Mouse (Mus musculus): Measurements from ENCODE around the gene Slc39a10. TPM values are rescaled to one million over a fixed set of nuclear protein-coding genes. Genes with fewer than 3 reads are reported as not detected.

Slc39a10 gene
- polyA plus RNA-seq (2015; fragmentation: Nextera tagmentation; extraction: Ambion mirVana), result 44.3 and 50.5 TPM in 2 replicates

DNA sequence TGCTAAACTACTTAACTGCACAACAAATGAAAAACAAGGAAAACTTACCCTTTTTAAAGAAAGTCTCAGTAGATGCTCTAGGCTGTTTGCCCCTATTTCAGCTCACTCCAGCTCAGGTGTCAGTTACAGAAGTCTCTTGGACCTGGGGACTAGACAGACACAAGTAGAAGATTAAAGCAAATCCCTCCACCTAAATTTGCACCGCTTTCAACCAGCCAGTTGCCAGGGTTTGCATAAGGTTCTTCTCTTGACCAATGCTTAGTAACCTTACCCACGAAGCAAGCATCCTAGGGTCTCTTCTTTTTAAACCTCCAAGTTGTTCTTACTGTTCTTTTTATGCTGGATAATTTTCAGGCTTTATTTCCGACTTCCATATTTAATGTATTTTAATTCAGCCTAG lies at the start of gene Slc39a10:
TSS of gene Slc39a10 (minus strand) at position 101 of the 400 bp plus-strand sequence.
- Histone ChIP-seq H3K27me3 (no peaks in the 10 kb centered on the region), H3K36me3 (no peaks in the 10 kb centered on the region), H3K9me3 (no peaks in the 10 kb centered on the region), H3K27ac (no peak within 1 kb of the TSS), H3K4me1 (peaks cover 18% of the 10 kb centered on the region), H3K4me2 (replicated peaks) (no peak within 1 kb of the TSS), H3K9ac (no peak within 1 kb of the TSS), H3K4me3 (no peak within 1 kb of the TSS)
- 54% methylated on average over 3 of the region's 3 CpGs for WGBS
- ATAC-seq (ENCODE audit: low FRiP score, low read depth), result no peak

GRCm38 (mm10) chr1:46939295-46939694 lies 46.6 kb upstream of the Slc39a10 start:
- Histone ChIP-seq H3K9me3 (0 out of 2 replicates have a peak, but pooled peaks cover 4% of the 10 kb centered on the region), H3K36me3 (no peaks in the 10 kb centered on the region), H3K4me3 (no peak overlapping the region), H3K4me2 (replicated peaks) (no peak overlapping the region), H3K27me3 (no peaks in the 10 kb centered on the region), H3K9ac (no peak overlapping the region), H3K27ac (no peak overlapping the region), H3K4me1 (no peaks in the 10 kb centered on the region)
- WGBS, result 94% methylated on average over 2 of the region's 2 CpGs
- ATAC-seq (ENCODE audit: low FRiP score, low read depth), result no peak

DNA sequence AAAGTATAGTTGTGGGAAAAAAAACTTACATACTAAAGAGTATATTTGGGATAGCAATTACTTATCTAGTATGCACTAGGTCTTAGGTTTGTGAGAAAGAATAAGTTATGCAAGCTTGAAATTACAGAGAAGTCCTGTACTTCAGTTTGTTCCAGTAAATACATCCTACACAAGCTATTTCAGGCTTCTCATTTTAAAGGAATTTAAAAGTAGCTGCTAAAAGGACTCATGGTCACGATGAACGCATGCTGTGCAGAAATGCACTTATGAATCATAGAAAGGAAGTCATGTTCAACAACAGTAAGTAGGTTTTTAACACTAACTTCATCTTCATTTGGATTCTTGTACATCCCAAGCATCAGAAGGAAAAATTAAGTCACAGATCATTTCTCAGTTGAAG lies 45.0 kb upstream of the Slc39a10 start:
- Histone ChIP-seq H3K27me3 (no peaks in the 10 kb centered on the region), H3K9ac (no peak overlapping the region), H3K36me3 (no peaks in the 10 kb centered on the region), H3K4me3 (no peak overlapping the region), H3K9me3 (0 out of 2 replicates have a peak, but pooled peaks cover 4% of the 10 kb centered on the region), H3K4me1 (no peaks in the 10 kb centered on the region), H3K27ac (no peak overlapping the region), H3K4me2 (replicated peaks) (no peak overlapping the region)
- ATAC-seq (ENCODE audit: low FRiP score, low read depth), result no peak
- 77% methylated on average over 2 of the region's 2 CpGs for WGBS

GRCm38 (mm10) chr1:46927104-46927503 lies 34.5 kb upstream of the Slc39a10 start:
- no peak overlapping the region for H3K9ac ChIP-seq
- H3K4me2 ChIP-seq (replicated peaks), result no peak overlapping the region
- H3K4me1 ChIP-seq, result no peaks in the 10 kb centered on the region; the same call in 1 of the 2 replicates
- H3K9me3 ChIP-seq, result no peaks in the 10 kb centered on the region
- no peak overlapping the region for H3K27ac ChIP-seq
- H3K4me3 ChIP-seq, result no peak overlapping the region
- ATAC-seq (ENCODE audit: low FRiP score, low read depth), result no peak
- no peaks in the 10 kb centered on the region for H3K27me3 ChIP-seq
- H3K36me3 ChIP-seq, result no peaks in the 10 kb centered on the region

DNA sequence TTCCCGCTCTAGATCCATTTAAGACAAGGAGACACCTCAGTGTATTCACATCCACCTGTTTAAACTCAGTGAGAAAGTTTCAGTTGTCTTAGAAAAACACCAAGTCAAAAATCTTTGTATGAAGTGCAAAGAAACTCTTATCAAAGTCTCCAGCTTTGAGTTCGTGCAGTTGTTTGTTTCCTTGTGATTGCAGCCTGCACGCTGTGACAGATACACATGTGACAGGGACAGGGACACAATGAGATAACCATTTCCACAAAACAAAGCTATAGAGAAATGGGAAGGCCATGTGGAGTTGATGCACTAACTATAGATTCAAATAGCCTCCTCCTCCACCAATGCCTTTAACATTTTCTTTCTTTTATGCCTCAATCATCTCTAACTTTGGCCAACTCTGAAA lies 33.6 kb upstream of the Slc39a10 start:
- no peak for ATAC-seq (ENCODE audit: low FRiP score, low read depth)
- no peak overlapping the region for H3K4me2 ChIP-seq (replicated peaks)
- no peaks in the 10 kb centered on the region; the same call in 1 of the 2 replicates for H3K4me1 ChIP-seq
- no peak overlapping the region for H3K4me3 ChIP-seq
- 83% methylated on average over 3 of the region's 3 CpGs for WGBS
- no peak overlapping the region for H3K27ac ChIP-seq
- no peaks in the 10 kb centered on the region for H3K36me3 ChIP-seq
- no peaks in the 10 kb centered on the region for H3K27me3 ChIP-seq
- H3K9ac ChIP-seq, result no peak overlapping the region
- H3K9me3 ChIP-seq, result no peaks in the 10 kb centered on the region

DNA sequence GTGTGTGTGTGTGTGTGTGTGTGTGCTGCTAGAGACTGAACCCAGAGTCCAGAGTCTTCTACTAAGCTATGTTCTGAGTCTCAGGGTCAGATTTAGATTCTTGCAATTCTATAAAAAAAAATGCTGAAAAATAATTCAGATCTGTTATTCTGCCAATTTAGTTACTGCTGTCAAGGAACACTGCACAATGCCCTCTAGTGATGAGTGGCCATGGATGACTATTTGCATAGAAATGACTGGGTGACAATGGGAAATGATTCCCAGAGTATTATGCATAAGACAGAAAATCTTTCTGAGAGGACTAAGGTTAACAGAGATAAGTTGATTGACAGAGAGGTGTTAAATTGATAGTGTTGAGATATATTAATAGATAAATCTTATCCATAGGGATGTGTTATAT lies 32.3 kb upstream of the Slc39a10 start:
- Histone ChIP-seq H3K9me3 (no peaks in the 10 kb centered on the region), H3K27me3 (no peaks in the 10 kb centered on the region), H3K36me3 (no peaks in the 10 kb centered on the region), H3K4me1 (no peaks in the 10 kb centered on the region; the same call in 1 of the 2 replicates), H3K4me2 (replicated peaks) (no peak overlapping the region), H3K4me3 (no peak overlapping the region), H3K27ac (no peak overlapping the region), H3K9ac (no peak overlapping the region)
- no peak for ATAC-seq (ENCODE audit: low FRiP score, low read depth)

- Histone ChIP-seq H3K4me1 (no peaks in the 10 kb centered on the region; the same call in 1 of the 2 replicates), H3K4me2 (replicated peaks) (no peak overlapping the region), H3K36me3 (no peaks in the 10 kb centered on the region), H3K9ac (no peak overlapping the region), H3K9me3 (no peaks in the 10 kb centered on the region), H3K27me3 (no peaks in the 10 kb centered on the region), H3K27ac (no peak overlapping the region), H3K4me3 (no peak overlapping the region)
- WGBS, result 87% methylated on average over 7 of the region's 7 CpGs
- ATAC-seq (ENCODE audit: low FRiP score, low read depth), result no peak
Measured at GRCm38 (mm10) chr1:46922904-46923303, 30.3 kb upstream of the Slc39a10 start.

DNA sequence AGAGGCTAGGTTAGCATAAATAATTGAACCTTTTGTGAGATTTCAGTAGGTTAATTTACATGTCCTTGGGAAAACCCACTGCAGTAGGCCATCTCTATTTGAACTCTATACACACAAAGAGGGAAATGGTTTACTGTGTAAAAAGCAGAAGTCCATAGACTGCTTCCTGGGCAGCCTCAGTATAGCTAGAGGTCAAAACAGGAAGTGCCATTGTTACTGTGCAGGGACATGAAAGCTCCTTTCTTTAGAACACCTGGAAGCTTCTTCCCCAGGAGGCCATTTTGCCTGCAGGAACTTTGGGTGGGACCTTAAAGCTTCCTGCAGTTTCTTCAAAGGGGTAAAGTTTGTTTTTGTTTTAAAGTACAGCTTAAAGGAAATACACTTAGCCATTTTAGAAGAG lies 29.0 kb upstream of the Slc39a10 start:
- H3K36me3 ChIP-seq, result no peaks in the 10 kb centered on the region
- H3K27me3 ChIP-seq, result no peaks in the 10 kb centered on the region
- no peak for ATAC-seq (ENCODE audit: low FRiP score, low read depth)
- no peak overlapping the region for H3K4me2 ChIP-seq (replicated peaks)
- H3K9ac ChIP-seq, result no peak overlapping the region
- H3K27ac ChIP-seq, result no peak overlapping the region
- no peaks in the 10 kb centered on the region for H3K9me3 ChIP-seq
- H3K4me3 ChIP-seq, result no peak overlapping the region
- no peaks in the 10 kb centered on the region for H3K4me1 ChIP-seq

GRCm38 (mm10) chr1:46916237-46916636 lies 23.6 kb upstream of the Slc39a10 start:
- no peak overlapping the region for H3K27ac ChIP-seq
- no peaks in the 10 kb centered on the region for H3K27me3 ChIP-seq
- no peak overlapping the region for H3K4me3 ChIP-seq
- 0 out of 2 replicates have a peak, but pooled peaks cover 4% of the 10 kb centered on the region for H3K9me3 ChIP-seq
- ATAC-seq (ENCODE audit: low FRiP score, low read depth), result no peak
- H3K4me1 ChIP-seq, result no peaks in the 10 kb centered on the region
- no peak overlapping the region for H3K4me2 ChIP-seq (replicated peaks)
- no peak overlapping the region for H3K9ac ChIP-seq
- no peaks in the 10 kb centered on the region for H3K36me3 ChIP-seq

- Histone ChIP-seq H3K27me3 (no peaks in the 10 kb centered on the region), H3K36me3 (no peaks in the 10 kb centered on the region), H3K4me1 (no peaks in the 10 kb centered on the region), H3K4me2 (replicated peaks) (no peak overlapping the region), H3K4me3 (no peak overlapping the region), H3K9ac (no peak overlapping the region), H3K27ac (no peak overlapping the region; the same call in 1 of the 2 replicates), H3K9me3 (0 out of 2 replicates have a peak, but pooled peaks cover 4% of the 10 kb centered on the region)
- no peak; the same call in 1 of the 2 replicates for ATAC-seq (ENCODE audit: low FRiP score, low read depth)
- WGBS, result 56% methylated on average over 1 of the region's 1 CpGs
Measured at GRCm38 (mm10) chr1:46914349-46914748, 21.7 kb upstream of the Slc39a10 start.

GRCm38 (mm10) chr1:46912506-46913156 lies 20.0 kb upstream of the Slc39a10 start:
- Histone ChIP-seq H3K9me3 (0 out of 2 replicates have a peak, but pooled peaks cover 4% of the 10 kb centered on the region), H3K36me3 (no peaks in the 10 kb centered on the region), H3K27ac (no peak overlapping the region), H3K27me3 (no peaks in the 10 kb centered on the region), H3K4me1 (0 out of 2 replicates have a peak, but pooled peaks cover 3% of the 10 kb centered on the region), H3K9ac (no peak overlapping the region), H3K4me2 (replicated peaks) (no peak overlapping the region), H3K4me3 (no peak overlapping the region)
- WGBS, result 91% methylated on average over 1 of the region's 1 CpGs
- no peak for ATAC-seq (ENCODE audit: low FRiP score, low read depth)

DNA sequence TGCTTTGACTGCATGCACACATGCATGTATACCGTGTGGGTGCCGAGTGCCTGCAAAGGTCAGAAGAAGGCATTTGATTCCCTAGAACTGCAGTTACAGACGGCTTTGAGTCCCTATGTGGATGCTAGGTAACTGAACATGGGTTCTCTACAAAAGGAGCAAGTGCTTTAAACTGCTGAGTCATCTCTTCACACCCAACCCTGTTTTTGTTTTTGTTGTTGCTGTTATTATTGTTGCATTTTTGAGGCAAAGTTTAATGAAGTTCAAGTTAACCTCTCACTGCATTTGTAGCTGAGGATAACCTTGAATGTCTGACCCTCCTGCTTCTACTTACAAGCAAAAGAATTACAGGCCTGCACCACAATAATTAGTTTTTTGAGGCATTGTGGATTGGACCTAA lies 17.5 kb upstream of the Slc39a10 start:
- H3K9ac ChIP-seq, result no peak overlapping the region
- H3K27ac ChIP-seq, result no peak overlapping the region
- no peaks in the 10 kb centered on the region for H3K27me3 ChIP-seq
- 0 out of 2 replicates have a peak, but pooled peaks cover 5% of the 10 kb centered on the region for H3K9me3 ChIP-seq
- no peak overlapping the region for H3K4me2 ChIP-seq (replicated peaks)
- no peaks in the 10 kb centered on the region for H3K36me3 ChIP-seq
- H3K4me1 ChIP-seq, result 0 out of 2 replicates have a peak, but pooled peaks cover 3% of the 10 kb centered on the region
- WGBS, result 85% methylated on average over 3 of the region's 3 CpGs
- ATAC-seq (ENCODE audit: low FRiP score, low read depth), result no peak
- H3K4me3 ChIP-seq, result no peak overlapping the region

DNA sequence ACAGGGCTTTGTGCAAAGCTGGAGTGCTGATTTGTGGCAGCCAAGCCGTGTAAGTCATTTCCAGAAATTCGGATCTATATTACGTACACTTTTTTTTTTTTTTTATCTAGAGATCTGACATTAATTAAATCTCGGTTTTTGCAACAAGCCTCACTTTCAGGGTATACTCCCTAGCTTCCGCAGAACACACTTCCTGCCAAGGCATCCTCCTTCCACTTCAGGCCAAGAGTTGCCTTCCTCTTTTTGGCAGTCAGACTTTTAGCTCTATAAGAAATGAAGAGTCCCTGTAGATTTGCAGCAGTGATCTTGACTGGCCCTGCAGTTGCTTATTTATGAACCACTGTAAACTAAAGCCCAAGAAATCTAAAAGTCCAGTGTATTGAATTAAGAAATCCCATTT lies 13.1 kb upstream of the Slc39a10 start:
- WGBS, result 78% methylated on average over 5 of the region's 5 CpGs

More for the DNA sequence above, 13.1 kb upstream of the Slc39a10 start:
- ATAC-seq (ENCODE audit: low FRiP score, low read depth), result no peak
- Histone ChIP-seq H3K27ac (no peak overlapping the region), H3K4me1 (0 out of 2 replicates have a peak, but pooled peaks cover 3% of the 10 kb centered on the region), H3K36me3 (no peaks in the 10 kb centered on the region), H3K4me2 (replicated peaks) (no peak overlapping the region), H3K27me3 (no peaks in the 10 kb centered on the region), H3K4me3 (no peak overlapping the region), H3K9ac (no peak overlapping the region), H3K9me3 (0 out of 2 replicates have a peak, but pooled peaks cover 5% of the 10 kb centered on the region)
